Mouse (Mus musculus) monocyte, adult 5-6 weeks (primary cell): ENCODE results near the gene Carns1. TPM values are rescaled to one million over a fixed set of nuclear protein-coding genes. Genes with fewer than 3 reads are reported as not detected.

Experiments
- ATAC-seq: fragments of 153-309, 156-312 bp; replicated peaks from 2 replicates; pipeline ENCODE4 v1.8.0; 2017; ENCODE audit warnings: mild to moderate bottlenecking; ENCODE audit not compliant: low TSS enrichment, insufficient number of reproducible peaks, severe bottlenecking, poor library complexity, low FRiP score
- total RNA-seq: library from RNA; stranded (forward); fragments of 200-1000, 200-491, 200-594 nt; gene quantifications from 3 replicates; pipeline ENCODE4 v1.2.3, GENCODE M21; 2017

Carns1 gene
- total RNA-seq, 1 experiment from 2014 or later: 18.7 TPM

GRCm38 (mm10) chr19:4121896-4122295, 53.4 kb downstream of the Carns1 start:
- 0 out of 2 replicates have a peak, but pooled peaks have one; percentile 7 for ATAC-seq

GRCm38 (mm10) chr19:4121097-4121805, 54.0 kb downstream of the Carns1 start:
- peak; percentile 65 for ATAC-seq

DNA sequence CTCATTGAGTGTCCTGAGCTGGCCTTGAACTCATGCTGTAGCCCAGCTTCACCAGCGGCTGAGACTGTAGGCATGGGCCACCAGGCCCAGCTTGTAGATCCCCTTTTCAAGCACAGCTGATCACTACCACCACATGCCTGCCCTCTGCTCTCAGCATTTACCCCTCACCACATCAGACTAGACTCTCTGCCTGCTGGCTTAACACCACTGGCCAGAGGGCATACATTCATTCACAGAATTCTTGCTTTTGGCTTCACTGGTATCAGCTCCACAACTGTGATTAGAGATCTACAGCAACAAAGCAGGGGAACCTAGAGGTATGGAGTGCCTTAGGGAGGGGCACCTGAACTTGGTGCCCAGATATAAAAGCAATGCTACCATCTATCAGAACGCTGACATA, 54.8 kb downstream of the Carns1 start:
- ATAC-seq: no peak

GRCm38 (mm10) chr19:4119716-4120487, 55.4 kb downstream of the Carns1 start:
- ATAC-seq: no peak

- ATAC-seq: no peak
These were observed 56.9 kb downstream of the Carns1 start for GRCm38 (mm10) chr19:4118350-4118749.

DNA sequence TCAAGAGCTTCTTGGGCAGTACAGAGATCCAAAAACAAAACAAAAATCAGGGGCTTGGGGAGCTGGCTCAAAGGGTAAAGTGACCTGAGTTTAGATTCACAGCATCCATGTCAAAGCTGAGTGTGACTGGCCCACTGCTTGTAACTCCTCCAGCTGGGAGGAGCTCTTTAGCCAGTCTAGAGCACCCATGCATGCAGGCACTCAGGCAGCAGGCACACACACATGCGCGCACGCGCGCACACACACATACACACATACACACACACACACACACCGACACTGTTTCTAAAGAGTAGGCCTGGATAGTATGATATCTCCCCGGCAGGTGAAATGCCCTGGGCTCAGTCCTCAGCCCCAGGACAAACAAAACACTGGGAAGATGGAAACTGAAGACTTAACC, 58.3 kb downstream of the Carns1 start:
- ATAC-seq: no peak

GRCm38 (mm10) chr19:4115816-4116215, 59.5 kb downstream of the Carns1 start:
- no peak for ATAC-seq

DNA sequence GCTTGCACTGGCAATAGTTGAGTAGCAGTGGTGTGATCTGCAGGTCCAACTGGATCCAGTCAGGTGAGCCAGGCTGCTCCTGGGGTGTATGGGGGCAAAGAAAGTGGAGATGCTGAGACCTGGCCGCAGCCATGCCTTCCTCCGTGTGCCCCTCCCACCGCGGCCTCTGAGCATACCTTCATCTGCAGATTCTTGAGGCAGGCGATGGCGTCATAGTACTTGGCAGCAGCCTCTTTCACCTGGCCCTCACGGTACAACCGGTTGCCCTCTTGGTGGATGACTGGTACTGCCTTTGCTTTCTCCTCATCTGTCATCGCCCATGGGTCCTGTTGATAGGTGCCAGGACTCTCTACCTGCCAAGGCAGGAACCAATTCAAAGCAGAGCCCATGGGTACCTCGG, 60.1 kb downstream of the Carns1 start:
- no peak for ATAC-seq

DNA sequence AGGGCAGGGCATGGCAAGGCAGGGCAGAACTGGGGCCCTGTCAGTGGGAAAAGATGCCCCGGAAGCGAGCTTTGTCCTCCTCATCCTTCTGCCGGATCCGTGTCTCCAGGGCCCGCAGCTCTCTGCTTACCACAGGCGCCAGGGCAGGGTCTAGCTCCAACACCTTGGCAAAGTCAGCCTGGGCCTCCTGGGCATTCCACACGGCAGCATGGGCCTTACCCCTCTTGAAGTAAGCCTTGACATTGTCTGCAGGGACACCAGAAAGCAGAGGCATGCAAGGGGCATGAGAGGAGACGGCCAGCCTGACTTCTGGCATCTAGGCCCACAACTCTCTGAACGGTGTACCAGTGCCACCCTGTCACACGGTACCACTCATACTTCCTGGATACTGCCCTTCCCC, 60.7 kb downstream of the Carns1 start:
- no peak for ATAC-seq

Other genes starting within 250 kb of the Carns1 start
- 54.5 to 74.4 TPM (median 57.2 TPM) in 3 replicates for gene Aldh3b1, start 245.7 kb downstream of the Carns1 start, total RNA-seq
- gene Unc93b1, start 240.3 kb downstream of the Carns1 start, total RNA-seq: 243 to 349 TPM (median 322 TPM) in 3 replicates
- not detected in 3 replicates for gene Aldh3b3, start 216.8 kb downstream of the Carns1 start, total RNA-seq
- not detected in 3 replicates for gene Aldh3b2, start 203.2 kb downstream of the Carns1 start, total RNA-seq
- gene Acy3, start 188.9 kb downstream of the Carns1 start, total RNA-seq: not detected in 3 replicates
- gene Tbx10, start 182.7 kb downstream of the Carns1 start, total RNA-seq: not detected in 3 replicates
- gene Nudt8, start 174.9 kb downstream of the Carns1 start, total RNA-seq: 2.3 to 11.1 TPM (median 2.3 TPM) in 3 replicates
- 0.57 to 1.7 TPM (median 1.2 TPM) in 3 replicates for gene Gm49405, start 174.9 kb downstream of the Carns1 start, total RNA-seq
- 3.1 TPM in 2 of 3 replicates, not detected in the other for gene Doc2g, start 172.2 kb downstream of the Carns1 start, total RNA-seq
- gene Ndufv1, start 162.7 kb downstream of the Carns1 start, total RNA-seq: 74.5 to 108 TPM (median 103 TPM) in 3 replicates
- 101 to 129 TPM (median 104 TPM) in 3 replicates for gene Gstp1, start 137.5 kb downstream of the Carns1 start, total RNA-seq
- gene Gstp2, start 129.5 kb downstream of the Carns1 start, total RNA-seq: not detected in 3 replicates
- gene Gstp3, start 115.9 kb downstream of the Carns1 start, total RNA-seq: 2.8 to 10.8 TPM (median 5.8 TPM) in 3 replicates
- not detected in 3 replicates for gene Cabp2, start 93.9 kb downstream of the Carns1 start, total RNA-seq
- 77.3 to 120 TPM (median 92.6 TPM) in 3 replicates for gene Cdk2ap2, start 78.3 kb downstream of the Carns1 start, total RNA-seq
- 127 to 142 TPM (median 137 TPM) in 3 replicates for gene Pitpnm1, start 75.5 kb downstream of the Carns1 start, total RNA-seq
- 94.2 to 132 TPM (median 124 TPM) in 3 replicates for gene Aip, start 49.6 kb downstream of the Carns1 start, total RNA-seq
- gene Gpr152, start 35.7 kb downstream of the Carns1 start, total RNA-seq: 0.29 to 0.43 TPM in 2 of 3 replicates, not detected in the other
- gene Cabp4, start 31.4 kb downstream of the Carns1 start, total RNA-seq: not detected in 3 replicates
- 209 to 226 TPM (median 217 TPM) in 3 replicates for gene Coro1b, start 26.9 kb downstream of the Carns1 start, total RNA-seq
- 133 to 326 TPM (median 178 TPM) in 3 replicates for gene Ptprcap, start 21.9 kb downstream of the Carns1 start, total RNA-seq
- 22.8 to 27.8 TPM (median 27.0 TPM) in 3 replicates for gene Rps6kb2, start 12.1 kb downstream of the Carns1 start, total RNA-seq
- 71.5 to 178 TPM (median 83.5 TPM) in 3 replicates for gene Tbc1d10c, start 15.8 kb upstream of the Carns1 start, total RNA-seq
- 479 to 544 TPM (median 541 TPM) in 3 replicates for gene Ppp1ca, start 16.6 kb upstream of the Carns1 start, total RNA-seq
- gene Rad9a, start 26.2 kb upstream of the Carns1 start, total RNA-seq: 19.1 to 26.3 TPM (median 20.7 TPM) in 3 replicates
- 10.2 to 28.8 TPM (median 19.7 TPM) in 3 replicates for gene Clcf1, start 38.8 kb upstream of the Carns1 start, total RNA-seq
- gene AC109138.7, start 38.9 kb upstream of the Carns1 start, total RNA-seq: not detected in 3 replicates
- 94.0 to 149 TPM (median 107 TPM) in 3 replicates for gene Pold4, start 56.4 kb upstream of the Carns1 start, total RNA-seq
- gene Ssh3, start 93.7 kb upstream of the Carns1 start, total RNA-seq: 23.7 to 30.6 TPM (median 27.0 TPM) in 3 replicates
- 2.4 to 21.5 TPM (median 12.0 TPM) in 3 replicates for gene Ankrd13d, start 107.7 kb upstream of the Carns1 start, total RNA-seq
- 270 to 475 TPM (median 366 TPM) in 3 replicates for gene Grk2, start 130.7 kb upstream of the Carns1 start, total RNA-seq
- gene Kdm2a, start 222.8 kb upstream of the Carns1 start, total RNA-seq: 109 to 142 TPM (median 139 TPM) in 3 replicates